Mouse (Mus musculus) Muller cell, postnatal 12 days (primary cell): ENCODE measurements at regions not wholly inside any gene's neighbourhood (a gene's known extent, or its start where the extent isn't known, plus 50 kb on each side); places are given as distances from the start of the nearest gene placed in this dataset.

Experiments used
- DNase-seq: peaks from one replicate; pipeline ENCODE4 v3.0.0-alpha.2; 2015; ENCODE audit errors: inconsistent ontology term

DNA sequence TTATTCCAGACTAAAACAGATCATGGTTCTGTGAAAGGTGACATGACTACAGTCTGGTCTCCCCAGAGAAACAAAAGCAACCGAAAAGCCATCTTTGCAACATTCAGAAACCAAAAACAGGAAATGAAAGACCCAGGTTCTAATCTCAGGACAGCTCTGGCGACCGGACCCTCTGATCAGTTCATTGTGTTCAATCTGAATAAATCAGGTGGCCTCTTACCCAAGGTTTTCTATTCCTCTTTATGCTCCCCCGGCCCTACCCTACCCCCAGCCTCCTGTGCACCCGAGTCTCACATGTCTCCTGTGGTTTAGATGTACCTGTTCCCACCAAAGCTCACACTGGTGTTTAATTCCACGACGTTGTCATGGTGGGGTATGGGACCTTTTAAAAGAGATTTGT is 238.6 kb upstream of the Jmjd1c start:
- DNase-seq, result no peak

DNA sequence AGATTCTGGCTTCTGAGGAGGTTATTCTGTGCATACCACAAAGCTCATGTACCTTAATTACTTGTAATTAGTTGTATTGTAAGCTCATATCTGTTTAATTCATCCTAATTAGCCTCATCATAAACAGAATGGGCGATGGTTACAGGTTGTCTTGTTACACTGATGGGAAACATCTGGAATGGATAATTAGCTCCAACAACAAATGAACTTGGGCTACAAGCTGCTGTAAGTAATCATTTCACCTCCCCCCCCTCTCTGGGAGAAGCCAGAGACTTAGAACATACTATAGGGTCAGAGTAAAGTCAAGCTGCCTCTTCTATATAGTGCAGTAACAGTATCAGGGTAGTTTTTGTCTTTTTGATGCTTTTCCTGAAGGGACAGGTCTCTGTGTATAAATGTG is 234.5 kb upstream of the Jmjd1c start:
- DNase-seq, result no peak

DNA sequence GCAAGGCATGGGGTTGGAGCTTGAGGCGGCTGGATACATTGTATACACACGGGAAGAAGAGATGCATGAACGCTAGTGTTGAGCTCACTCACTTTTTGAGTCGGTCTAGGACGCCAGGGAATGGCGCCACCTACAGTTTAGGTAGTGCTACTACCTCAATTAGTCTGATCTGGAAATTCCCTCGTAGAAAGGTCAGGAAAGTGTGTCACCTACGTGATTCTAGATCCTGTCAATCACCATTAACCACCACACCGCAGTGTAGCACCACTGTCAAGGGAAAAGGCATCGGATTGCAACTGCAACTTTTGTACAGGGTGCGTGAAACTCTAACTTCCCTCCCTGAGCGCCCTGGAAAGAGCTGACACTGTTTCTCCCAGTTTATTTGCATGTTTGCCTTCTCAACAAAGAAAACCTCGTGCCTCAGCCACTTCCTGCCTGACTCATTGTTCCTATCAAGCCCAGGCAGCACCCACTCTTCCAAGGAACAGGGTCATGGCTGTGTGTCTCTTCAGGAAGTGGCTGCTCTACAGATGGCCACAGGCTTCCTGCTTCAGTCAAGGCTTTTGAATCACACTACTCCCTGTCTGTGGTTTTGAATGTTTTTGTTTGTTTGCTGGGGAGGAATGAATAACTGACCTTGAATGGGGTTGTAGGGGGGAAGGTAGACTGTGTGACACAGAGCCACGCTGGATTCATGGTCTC is 231.6 kb upstream of the Jmjd1c start:
- peak; percentile 74 for DNase-seq

DNA sequence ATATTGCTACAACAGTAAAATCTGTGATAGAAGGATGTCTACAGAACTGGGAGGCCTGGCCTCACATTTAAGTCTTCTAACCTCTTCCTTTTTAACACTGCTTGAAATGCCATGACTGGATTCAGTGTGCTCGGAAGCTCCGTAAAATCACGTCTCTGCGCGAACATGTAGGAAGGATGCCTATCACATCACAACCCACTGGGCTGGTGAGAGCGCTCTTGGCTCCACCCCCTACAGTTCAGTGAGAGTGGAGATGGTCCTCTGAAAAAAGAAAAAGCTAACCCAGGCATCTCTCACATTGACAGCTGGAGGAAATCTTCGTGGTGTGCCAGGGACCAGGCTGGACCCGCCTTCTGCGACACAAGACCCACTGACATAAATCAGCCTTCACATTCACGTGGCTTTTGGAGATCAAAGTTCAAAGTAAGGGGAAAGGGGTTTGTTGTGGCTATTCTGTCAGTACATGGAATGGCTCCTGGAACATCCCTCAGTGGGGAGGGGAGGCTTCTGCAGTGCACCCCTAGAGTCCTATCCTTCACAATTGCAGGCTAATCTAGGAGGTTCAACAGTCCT is 230.8 kb upstream of the Jmjd1c start:
- no peak for DNase-seq

DNA sequence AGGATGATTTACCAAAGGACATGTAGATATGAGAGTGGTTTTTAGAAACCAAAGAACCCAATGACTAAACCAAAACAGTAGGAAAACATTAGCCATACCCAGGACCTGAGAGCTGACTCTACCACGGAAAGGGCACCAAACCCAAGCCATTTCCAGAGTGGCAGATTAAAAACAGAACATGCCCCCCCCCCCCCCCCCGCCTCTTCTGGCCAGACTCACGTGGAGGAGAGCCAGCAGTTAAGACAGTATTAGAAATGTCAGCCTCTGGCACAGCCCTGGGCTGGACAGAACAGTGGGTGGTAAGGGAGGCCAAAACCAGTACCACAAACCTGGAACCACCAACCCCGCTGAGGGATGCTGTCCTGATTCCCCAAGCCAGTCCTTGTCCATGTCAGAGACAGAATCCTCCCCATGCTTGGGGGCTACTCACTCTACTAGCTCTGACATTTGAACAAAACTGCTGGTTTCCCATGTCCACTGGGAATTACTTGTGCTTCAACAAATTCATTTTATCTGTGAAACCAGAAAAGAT is 224.7 kb upstream of the Jmjd1c start:
- DNase-seq, result no peak

DNA sequence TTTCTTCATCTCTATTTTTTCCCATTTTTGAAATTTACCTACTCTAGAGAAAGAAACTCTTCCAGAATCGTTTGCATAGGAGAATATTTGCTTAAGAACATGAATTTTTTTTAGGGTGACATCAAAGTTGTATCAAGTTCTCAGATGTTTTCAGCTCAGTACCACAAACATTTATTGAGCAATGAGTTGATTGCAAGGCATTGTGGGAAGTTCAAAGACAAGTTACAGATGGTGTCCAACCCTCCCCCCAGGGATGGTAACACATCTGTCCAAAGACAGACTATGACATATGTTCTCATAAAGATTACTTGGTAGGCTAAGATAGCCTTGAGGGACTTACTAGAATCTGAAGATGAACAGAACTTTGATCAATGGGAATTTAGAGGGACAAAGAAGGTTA is 224.3 kb upstream of the Jmjd1c start:
- no peak for DNase-seq

DNA sequence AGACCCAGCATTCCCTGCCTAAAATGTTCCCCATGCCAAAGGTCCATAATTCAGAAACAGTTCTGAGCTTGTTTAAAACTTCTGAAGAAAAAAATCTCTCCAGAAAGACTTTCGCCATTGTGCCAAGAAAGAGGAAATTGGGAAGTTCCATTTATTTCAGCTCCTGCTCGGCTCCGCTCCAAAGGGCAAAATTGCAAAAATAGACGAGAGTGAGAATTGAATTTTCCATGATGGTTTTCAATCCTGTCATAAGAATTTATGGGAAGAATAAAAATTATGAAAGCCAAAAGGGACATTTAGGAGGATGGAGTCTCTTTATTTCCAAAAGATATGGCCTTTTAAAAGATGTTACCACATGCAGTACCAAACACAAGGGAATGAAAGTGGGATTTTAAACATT is 222.5 kb upstream of the Jmjd1c start:
- DNase-seq, result no peak

DNA sequence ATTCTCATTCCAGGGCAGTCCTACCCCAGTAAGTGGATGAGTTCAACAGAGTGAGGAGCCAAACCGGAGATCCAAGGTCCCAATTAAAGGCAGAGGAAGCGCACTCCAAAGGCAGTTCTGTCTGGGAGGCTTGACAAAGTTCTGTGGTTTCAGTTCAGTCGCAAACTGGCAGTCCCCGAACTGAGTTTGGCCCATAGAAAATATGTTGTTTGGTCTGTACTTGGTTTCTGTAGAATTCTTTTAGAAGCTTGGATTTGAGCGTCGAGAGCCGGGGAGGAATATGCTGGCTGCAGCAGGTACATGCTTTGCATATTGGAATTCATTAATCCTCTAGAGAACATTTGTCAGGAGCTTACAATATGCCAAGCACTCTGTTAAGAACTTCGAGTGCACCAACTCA is 216.9 kb upstream of the Jmjd1c start:
- no peak for DNase-seq

DNA sequence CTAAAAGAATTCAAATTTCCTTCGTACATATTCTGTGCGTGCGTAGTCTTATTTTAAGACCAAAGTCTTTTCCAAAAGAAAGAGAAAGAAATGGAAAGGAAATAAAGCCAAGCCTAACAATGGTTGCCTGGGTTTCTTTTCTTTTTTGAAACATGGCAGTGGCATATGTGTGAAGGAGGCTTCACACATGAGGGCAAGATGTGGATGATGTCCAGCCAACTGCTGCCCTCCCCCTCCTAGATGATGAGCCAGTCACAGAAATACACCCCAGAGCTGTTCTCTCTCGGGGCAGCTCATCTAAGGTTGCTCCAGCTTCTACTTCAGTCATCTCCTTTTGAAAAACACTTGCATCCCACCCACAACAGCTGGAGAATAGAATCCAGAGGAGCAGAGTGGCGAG is 213.1 kb upstream of the Jmjd1c start:
- DNase-seq, result no peak

DNA sequence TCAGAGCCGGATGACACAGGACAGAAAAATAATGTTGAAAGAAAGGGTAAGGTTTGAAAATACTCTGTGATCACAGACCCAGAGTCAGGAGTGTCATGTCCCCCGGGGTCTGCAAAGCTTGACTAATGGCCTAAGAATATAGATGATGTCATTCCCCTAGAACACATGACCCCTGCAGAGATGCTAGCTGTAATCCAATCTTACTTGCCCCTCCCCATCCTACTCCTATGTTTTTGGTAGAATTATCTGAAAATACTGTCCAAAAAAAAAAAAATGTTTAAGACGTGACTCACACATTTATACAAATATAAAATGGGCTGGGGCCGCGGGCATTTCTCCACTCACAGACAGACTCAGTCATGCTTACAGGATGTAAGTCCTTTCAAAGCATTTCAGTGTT is 210.3 kb upstream of the Jmjd1c start:
- DNase-seq, result no peak

DNA sequence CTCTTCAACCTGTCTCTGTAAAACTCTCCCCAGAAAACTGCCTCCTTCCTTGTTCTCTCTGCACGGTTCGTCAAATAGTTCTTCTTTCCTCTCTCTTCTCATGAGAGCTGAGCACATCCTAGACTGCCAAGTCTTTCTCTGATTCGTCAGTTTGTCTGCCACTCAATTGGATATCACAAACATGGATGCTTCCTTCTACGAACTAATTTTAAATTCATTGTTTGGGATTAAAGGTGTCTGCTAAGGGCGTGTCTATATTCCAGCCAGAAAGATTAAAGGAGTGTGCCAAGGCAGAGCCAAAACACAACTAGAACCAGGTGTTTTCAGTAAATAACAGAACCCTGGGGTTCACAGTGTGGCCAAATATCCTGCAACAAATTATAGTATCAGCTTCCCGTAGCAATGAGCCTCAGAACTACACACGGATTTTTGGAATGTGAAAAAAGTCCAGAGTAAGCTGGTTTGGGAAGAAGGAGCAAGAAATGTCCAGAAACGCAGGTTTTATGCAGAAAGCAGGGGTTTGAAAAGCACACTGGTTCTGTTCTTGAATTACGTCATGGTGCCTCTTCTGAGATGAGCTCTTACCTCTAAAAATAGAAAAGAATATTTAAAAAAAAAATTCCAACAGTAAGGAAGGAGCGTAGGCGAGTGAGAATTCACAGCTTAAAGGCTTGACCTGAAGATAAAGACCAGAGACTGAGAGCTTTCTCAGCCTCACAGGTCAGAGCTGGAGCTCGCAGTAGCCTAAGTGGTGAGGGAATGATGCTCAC is 206.0 kb upstream of the Jmjd1c start:
- no peak for DNase-seq

DNA sequence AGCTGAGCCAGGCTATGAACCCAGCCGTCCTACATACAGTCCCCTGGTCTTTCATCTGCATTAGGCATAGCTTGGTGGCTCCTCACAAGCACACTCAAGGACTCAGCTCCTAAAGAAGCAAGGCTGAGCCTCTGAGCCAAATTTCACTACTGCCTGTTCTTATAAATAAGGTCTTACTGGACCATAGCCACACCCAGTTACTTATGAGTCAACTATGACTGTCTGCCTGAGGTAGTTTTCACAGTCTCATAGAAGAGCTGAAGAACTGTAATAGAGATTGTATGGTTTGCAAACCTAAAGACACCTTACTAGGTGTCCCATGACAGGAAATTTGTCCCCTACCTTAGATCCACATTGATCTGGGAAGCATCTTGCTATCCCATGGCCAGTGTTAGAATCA is 204.1 kb upstream of the Jmjd1c start:
- no peak for DNase-seq

DNA sequence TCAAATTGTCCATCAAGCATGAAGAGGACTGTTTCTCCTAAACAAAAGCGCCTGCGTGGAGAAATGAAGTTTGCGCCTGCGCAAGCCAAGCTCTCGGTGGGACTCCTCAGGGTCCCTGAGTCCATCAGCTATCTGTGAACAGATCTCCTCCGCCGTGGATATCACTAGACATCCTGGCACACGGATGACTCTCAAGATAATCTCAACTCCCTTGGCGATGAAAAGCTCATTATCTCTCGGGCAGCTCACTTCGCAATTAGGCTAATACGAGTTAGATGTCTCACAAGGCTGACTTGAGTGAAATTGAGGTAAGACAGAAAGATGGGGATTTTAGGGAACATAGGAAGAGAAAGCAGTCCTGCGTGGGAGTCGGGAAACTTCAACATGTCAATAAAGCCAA is 202.1 kb upstream of the Jmjd1c start:
- DNase-seq, result no peak

DNA sequence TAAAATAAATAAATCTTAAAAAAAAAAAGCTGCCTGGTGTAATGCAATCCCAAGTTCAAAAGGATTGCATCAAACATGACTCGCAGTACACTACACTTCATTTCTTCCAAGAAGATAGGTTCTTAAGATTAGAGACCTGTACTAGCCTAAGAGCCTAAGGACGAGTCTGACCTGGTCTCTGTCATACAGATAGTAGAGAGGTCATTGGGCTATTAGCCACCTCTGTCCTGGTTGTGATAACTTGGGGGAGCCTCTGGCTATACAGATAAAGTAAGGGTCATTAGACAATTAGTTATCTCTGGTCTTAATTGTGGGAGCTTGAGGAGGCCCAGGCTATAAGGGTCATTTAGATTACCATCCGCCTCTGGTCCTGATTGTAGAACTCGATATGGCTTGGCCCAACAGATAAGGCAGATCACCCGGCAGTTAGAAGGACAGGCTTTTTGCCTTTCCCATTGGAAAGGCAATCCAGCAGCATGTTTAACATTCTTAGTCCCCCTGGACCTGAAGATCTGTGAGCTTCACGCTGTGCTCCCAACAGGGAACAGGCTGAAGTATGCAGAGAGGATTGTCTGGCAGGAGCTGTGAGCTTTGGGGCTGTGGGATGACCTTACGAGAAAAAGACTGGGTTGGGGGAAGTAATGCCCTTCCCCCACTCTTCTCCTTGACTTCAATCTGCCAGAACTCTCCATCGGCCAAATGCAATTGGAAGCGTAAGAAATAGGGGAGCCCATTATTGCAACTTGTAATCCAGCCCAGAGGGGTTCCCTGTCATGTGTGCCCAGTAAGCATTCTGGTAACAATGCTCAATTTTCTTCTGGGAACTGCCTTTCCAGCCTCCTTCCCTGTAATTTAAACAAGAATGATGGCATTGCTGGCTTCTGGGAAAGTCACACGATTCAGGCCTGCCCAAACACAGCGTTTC is 199.0 kb upstream of the Jmjd1c start:
- peak; percentile 45 for DNase-seq

DNA sequence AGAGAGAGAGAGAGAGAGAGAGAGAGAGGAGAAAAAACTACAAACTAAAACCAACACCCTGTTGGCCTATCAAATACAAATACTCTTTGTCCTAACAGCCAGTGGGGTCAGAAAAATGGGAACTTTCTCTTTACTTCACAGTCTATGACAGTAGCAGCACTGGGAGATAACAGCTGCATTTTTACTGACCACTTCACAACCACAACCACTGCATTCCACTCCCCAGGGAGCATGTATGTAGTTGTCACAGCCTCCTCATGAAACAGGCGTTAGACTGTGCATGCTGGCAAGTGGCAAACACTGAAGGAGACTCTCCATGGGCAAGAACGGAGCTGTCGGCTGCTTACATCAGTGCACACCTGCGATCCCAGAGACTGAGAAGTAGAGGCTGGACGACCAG is 196.2 kb upstream of the Jmjd1c start:
- no peak for DNase-seq

DNA sequence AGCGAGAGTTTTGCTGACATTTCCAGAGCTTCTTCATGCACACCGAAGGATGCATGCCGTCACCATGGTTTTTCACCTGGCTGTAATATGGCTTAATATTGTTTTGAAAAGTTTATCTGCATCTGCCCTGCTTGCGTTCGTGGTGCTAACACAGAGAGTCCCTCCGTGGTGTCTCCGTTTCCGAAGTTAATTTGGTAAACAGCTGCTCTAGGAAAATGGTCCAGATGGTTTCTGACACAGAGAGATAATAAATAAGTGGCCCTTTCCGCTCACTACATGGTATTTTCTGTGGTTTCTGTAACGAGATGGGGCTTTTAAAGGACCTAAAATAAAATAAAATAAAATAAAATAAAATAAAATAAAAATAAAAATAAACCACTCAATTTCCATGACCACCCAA is 195.1 kb upstream of the Jmjd1c start:
- no peak for DNase-seq

DNA sequence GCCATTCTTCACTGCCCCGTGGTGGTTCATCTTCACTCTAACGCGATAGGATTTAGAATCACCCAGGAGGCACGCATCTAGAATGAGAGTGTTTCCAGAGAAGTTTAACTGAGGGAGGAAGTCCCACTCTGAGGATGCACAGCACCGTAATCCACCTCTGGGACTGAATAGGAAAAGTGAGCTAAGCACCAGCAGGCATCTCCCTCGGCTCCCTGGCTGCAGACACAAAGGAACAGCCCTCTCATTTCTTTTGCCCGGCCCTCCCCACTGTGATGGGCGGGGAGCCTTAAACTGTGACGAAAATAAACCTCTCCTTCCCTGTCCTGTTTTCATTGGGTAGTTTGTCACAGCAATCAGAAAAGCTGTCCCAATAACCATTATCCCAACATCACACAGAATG is 194.1 kb upstream of the Jmjd1c start:
- DNase-seq, result no peak

DNA sequence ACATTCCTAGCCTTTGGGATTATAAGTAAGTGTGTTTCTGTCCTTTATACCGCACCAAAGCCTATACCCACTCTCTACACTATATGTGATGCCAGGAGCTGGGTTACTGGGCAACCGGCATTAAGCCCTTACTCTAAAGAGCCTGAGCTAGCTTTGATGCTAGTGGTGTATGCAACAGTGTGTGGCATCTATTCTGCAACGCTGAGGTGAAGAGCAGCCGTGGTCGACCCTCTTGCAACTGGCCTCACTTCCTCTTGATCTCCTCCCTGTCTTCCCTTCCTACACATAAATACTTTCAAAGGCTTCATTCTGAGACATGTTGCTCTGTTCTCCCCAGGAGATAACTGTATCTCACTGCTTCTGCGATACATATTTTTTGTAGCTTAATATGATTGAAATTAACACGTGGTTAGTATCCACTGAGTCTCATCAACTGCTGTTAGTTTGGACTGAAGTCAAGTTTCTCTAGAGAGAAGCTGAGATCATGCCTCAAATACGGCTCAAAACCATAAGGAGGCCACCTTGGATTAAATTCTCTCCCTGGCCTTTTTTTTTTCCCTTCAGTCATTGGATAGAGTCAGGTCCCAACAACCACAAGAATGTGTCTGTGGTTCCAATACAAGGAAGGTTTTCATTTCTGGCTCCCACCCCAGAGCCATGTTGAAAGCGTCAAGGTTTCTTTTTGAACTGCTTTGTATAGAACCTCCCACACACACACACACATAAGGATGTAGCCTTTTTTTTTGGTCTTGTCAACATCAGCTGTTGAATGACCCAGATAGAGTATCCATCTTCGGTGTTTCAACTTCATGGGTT is 191.2 kb upstream of the Jmjd1c start:
- DNase-seq, result peak; percentile 84

DNA sequence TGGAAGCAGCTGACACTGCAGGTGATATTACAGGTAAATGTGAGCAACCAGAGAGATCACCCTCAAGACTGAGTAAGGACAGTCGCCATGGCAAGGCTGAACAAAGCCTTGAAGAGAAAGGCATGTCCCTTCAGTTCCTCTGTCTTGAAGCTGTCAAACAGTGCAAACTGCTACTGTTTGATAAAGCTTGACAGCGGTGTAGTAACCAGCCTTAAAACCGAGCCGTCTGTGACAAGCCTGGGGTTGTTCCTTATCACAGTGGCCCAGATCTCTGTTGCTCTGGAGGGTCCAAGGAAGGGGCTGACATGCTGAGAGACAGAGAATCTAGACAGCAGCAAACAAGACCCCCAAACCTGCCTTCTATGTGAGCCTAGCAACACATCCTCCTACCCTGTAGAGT is 188.1 kb upstream of the Jmjd1c start:
- no peak for DNase-seq

DNA sequence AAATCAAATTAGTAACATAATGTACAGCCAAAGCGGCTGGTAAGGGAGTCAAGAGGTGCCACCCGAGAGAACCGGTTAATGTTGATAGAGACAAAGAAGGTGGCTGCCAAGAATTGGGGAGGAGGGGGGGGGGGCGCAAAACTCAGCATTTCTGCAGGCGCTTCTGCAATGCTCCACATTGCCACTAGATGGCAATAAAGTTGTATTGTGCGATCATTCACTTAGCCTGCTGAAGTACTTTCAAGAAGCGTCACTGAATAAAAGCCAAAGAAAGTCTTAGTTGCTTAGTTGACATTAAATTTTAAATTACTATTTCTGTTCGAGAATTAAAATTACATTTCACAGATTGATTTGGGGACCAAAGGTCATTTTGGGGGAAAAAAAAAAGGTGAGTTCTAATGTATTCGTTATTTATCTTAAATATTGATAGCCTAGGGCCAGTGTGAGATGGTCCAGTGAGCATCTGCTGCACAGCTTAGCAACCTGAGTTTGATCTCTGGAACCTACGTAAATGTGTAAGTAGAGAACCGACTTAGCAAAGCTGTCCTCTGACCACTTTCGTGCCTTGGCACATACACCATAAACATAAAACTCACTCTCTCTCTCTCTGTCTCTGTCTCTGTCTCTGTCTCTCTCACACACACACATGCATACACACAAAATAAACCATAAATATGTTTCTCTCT is 186.6 kb upstream of the Jmjd1c start:
- peak; percentile 74 for DNase-seq
